In the genomic region with DNA sequence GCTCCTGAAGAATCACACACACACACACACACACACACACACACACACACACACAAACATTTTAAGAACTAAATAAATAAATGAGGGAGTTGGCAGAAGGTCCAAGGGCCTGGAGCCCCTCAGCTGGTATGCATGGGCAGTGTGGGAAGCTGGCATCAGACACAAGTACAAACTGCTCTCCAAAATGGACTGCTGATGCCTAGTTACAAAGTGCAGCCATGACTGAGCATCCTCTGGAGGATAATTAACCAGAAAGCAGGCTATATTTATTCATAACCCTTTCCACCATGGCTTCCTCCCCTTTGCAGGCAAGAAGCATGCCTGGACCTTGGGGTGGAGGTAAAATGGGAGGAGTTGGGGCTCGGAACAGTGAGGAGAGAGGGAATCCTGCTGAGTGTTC, we compare ENCODE assay signal across 23 mouse cellular contexts.
DNase-seq lines count a peak whose midpoint lies in the region; ATAC-seq and TF ChIP-seq lines count a peak whose summit lies in the region.
"Had no signal": no experiment of that assay in that cellular context is flagged by ENCODE, and none has a peak within 500 bp of the region (broad histone marks: within the 10 kb centered on the region; RNA-seq: fewer than 3 reads in every experiment).

No protein-coding gene starts in this region.

- 0 out of 2 replicates have a peak, but pooled peaks cover 3% of the 10 kb centered on the region for H3K4me1 ChIP-seq in kidney, embryonic 14.5 days (ENCODE audit: control insufficient read depth, insufficient read depth, low read length)
- peaks cover 8% of the 10 kb centered on the region; the same call in 1 of the 2 replicates for H3K4me1 ChIP-seq in kidney, adult 2 months (ENCODE audit: control insufficient read depth, insufficient read depth, low read length)
- H3K4me1 ChIP-seq in kidney, embryonic 16.5 days (ENCODE audit: insufficient read depth, low read length): no peaks in the 10 kb centered on the region
- H3K4me1 ChIP-seq: liver, embryonic 15.5 days had no signal

- no peak overlapping the region for H3K4me2 ChIP-seq in kidney, embryonic 14.5 days (replicated peaks; ENCODE audit: low read depth, low read length)
- no peak overlapping the region for H3K4me2 ChIP-seq in kidney, embryonic 16.5 days (replicated peaks; ENCODE audit: low read depth, low read length)
- H3K4me2 ChIP-seq: heart, embryonic 12.5 days; hindbrain, embryonic 15.5 days; limb, embryonic 12.5 days; liver, embryonic 15.5 days; lung, embryonic 14.5 days; midbrain, embryonic 15.5 days had no signal

- H3K4me3 ChIP-seq in kidney, embryonic 14.5 days (ENCODE audit: low read length): no peak overlapping the region
- H3K4me3 ChIP-seq in kidney, adult 2 months (ENCODE audit: insufficient read depth, low read depth, low read length): no peak overlapping the region
- H3K4me3 ChIP-seq in kidney, embryonic 16.5 days (ENCODE audit: low read length): no peak overlapping the region
- H3K4me3 ChIP-seq: heart, adult 2 months; heart, embryonic 12.5 days; hindbrain, embryonic 15.5 days; left cerebral cortex, adult 2 months; limb, embryonic 12.5 days; liver, embryonic 15.5 days; midbrain, embryonic 15.5 days had no signal

- no peak overlapping the region for H3K9ac ChIP-seq in kidney, embryonic 14.5 days (ENCODE audit: low read depth, low read length)
- H3K9ac ChIP-seq in kidney, embryonic 16.5 days (replicated peaks; ENCODE audit: low read length): no peak overlapping the region
- H3K9ac ChIP-seq: heart, embryonic 12.5 days; hindbrain, embryonic 15.5 days; limb, embryonic 12.5 days; liver, embryonic 15.5 days; lung, embryonic 14.5 days; midbrain, embryonic 15.5 days had no signal

- no peak overlapping the region for H3K27ac ChIP-seq in kidney, embryonic 14.5 days (ENCODE audit: low read depth, low read length)
- H3K27ac ChIP-seq in kidney, adult 2 months (ENCODE audit: insufficient read depth, low read depth, low read length): no peak overlapping the region
- H3K27ac ChIP-seq in kidney, embryonic 16.5 days (ENCODE audit: low read length): no peak overlapping the region
- H3K27ac ChIP-seq: heart, adult 2 months; hindbrain, embryonic 15.5 days; left cerebral cortex, adult 2 months; limb, embryonic 12.5 days; liver, embryonic 15.5 days; midbrain, embryonic 15.5 days; stomach, postnatal 0 days had no signal

- H3K9me3 ChIP-seq in kidney, embryonic 14.5 days (ENCODE audit: control insufficient read depth, low read length): no peaks in the 10 kb centered on the region
- H3K9me3 ChIP-seq in kidney, embryonic 16.5 days (ENCODE audit: low read length): no peaks in the 10 kb centered on the region
- H3K9me3 ChIP-seq: heart, embryonic 12.5 days; hindbrain, embryonic 15.5 days; limb, embryonic 12.5 days; liver, embryonic 15.5 days; midbrain, embryonic 15.5 days had no signal

- no peak for TF ChIP-seq CTCF in kidney, adult 2 months (conservative IDR thresholded peaks at IDR 0.05; ENCODE audit: insufficient read depth, insufficient read length, low read depth, low read length)

- WGBS in kidney, embryonic 14.5 days: 54% methylated on average over 1 of the region's 1 CpGs
- 21% methylated on average over 1 of the region's 1 CpGs for WGBS in kidney, adult 2 months
- WGBS in kidney, embryonic 16.5 days: 26% methylated on average over 1 of the region's 1 CpGs

- ATAC-seq in kidney, embryonic 14.5 days (ENCODE audit: low FRiP score, low TSS enrichment): no peak
- 0 out of 2 replicates have a peak, but pooled peaks have one; percentile 21 for ATAC-seq in kidney, embryonic 16.5 days (ENCODE audit: low FRiP score, low TSS enrichment)
- ATAC-seq: forebrain, embryonic 14.5 days; midbrain, embryonic 15.5 days had no signal

- DNase-seq in kidney, adult 11 months: peak; percentile 76
- peak; percentile 88 for DNase-seq in kidney, adult 2 months
- DNase-seq in kidney, postnatal 36 days: peak; percentile 52 to 79
- no peak for DNase-seq in left cerebral cortex, adult 11 months (ENCODE audit: low spot score)
- DNase-seq in B cell, adult 2 months: no peak
- DNase-seq: adrenal gland, adult 2 months; cerebellum, adult 8-10 months; cerebellum, postnatal 25 days; heart, adult 2 months; lung, embryonic 14.5 days; lung, postnatal 14 days; right cerebral cortex, postnatal 4 days; thymus, adult 2 months had no signal

- no peak for TF ChIP-seq POLR2A in kidney, adult 2 months (IDR thresholded peaks at IDR 0.05; ENCODE audit: low read depth, low read length)

- no peaks in the 10 kb centered on the region for H3K36me3 ChIP-seq in kidney, embryonic 14.5 days (ENCODE audit: control insufficient read depth, insufficient read depth, low read length)
- H3K36me3 ChIP-seq in kidney, adult 2 months (ENCODE audit: control insufficient read depth, insufficient read depth, low read length): no peaks in the 10 kb centered on the region
- H3K36me3 ChIP-seq in kidney, embryonic 16.5 days (ENCODE audit: insufficient read depth, low read length): no peaks in the 10 kb centered on the region
- H3K36me3 ChIP-seq: heart, embryonic 12.5 days; hindbrain, embryonic 15.5 days; limb, embryonic 12.5 days; liver, embryonic 15.5 days; midbrain, embryonic 15.5 days had no signal

- no peaks in the 10 kb centered on the region for H3K27me3 ChIP-seq in kidney, embryonic 14.5 days (ENCODE audit: control insufficient read depth, insufficient read depth, low read length)
- no peaks in the 10 kb centered on the region for H3K27me3 ChIP-seq in kidney, adult 2 months (replicated peaks; ENCODE audit: control insufficient read depth, insufficient read depth, low read length)
- H3K27me3 ChIP-seq in kidney, embryonic 16.5 days (ENCODE audit: insufficient read depth, low read length): no peaks in the 10 kb centered on the region
- H3K27me3 ChIP-seq: heart, embryonic 12.5 days; hindbrain, embryonic 15.5 days; liver, embryonic 15.5 days; midbrain, embryonic 15.5 days had no signal

Comparison
In these comparisons a context has a peak if more than half of its experiments do, and no peak if none do; other contexts are left out.
1. DNase-seq: peak in kidney, adult 11 months (single experiment), kidney, adult 2 months (single experiment) and kidney, postnatal 36 days (2 of 2); none in left cerebral cortex, adult 11 months (single experiment) and B cell, adult 2 months (0 of 2).